Mouse (Mus musculus): ENCODE data around the gene Ralgapa1. TPM values are rescaled to one million over a fixed set of nuclear protein-coding genes. Genes with fewer than 3 reads are reported as not detected.

The Ralgapa1 gene
- polyA plus RNA-seq (2012; rRNA removed), result 14.2 and 17.2 TPM in 2 replicates

GRCm38 (mm10) chr12:55820661-55821314, at the start of gene Ralgapa1:
Gene Ralgapa1 (minus strand): TSS chr12:55821167.

GRCm38 (mm10) chr12:55836199-55836951, 15.4 kb upstream of the Ralgapa1 start, which contains the start of gene Brms1l:
Gene Brms1l (plus strand): TSS chr12:55836324.

GRCm38 (mm10) chr12:55598887-55599561, 221.9 kb downstream of the Ralgapa1 start, which contains the start of gene Insm2:
Gene Insm2 (plus strand): TSS chr12:55599427.

GRCm38 (mm10) chr12:55565206-55565605, 255.8 kb downstream of the Ralgapa1 start, which contains the start of gene Aldoart2:
Gene Aldoart2 (plus strand): TSS chr12:55565239.

Other genes starting within 250 kb of the Ralgapa1 start
- gene Insm2, start 221.7 kb downstream of the Ralgapa1 start, polyA plus RNA-seq (2012; rRNA removed), result not detected in 2 replicates
- 2.2 and 3.2 TPM in 2 replicates for gene Brms1l, start 15.2 kb upstream of the Ralgapa1 start, polyA plus RNA-seq (2012; rRNA removed)